Mouse (Mus musculus) forebrain, postnatal 0 days (tissue): ENCODE results near the gene Il13ra1. TPM values are rescaled to one million over a fixed set of nuclear protein-coding genes. Genes with fewer than 3 reads are reported as not detected.

Experiments
- ATAC-seq: fragments of 200-750 bp; cut with Nextera tagmentation; 2 replicates; pipeline ENCODE4 v1.8.0; 2017; ENCODE audit warnings: mild to moderate bottlenecking, moderate library complexity
- DNase-seq: peaks from one replicate; pipeline ENCODE4 v3.0.0-alpha.2; 2015
- H3K27ac ChIP-seq: fragments of 300-500 bp; sonication (generic); 2 replicates; pipeline ENCODE4 v1.5.1; 2014; ENCODE audit warnings: low read depth, mild to moderate bottlenecking, antibody characterized with exemption, low read length, moderate library complexity, mixed read lengths
- H3K27me3 ChIP-seq: fragments of 300-500 bp; sonication (generic); 2 replicates; pipeline ENCODE4 v1.6.1; 2014; ENCODE audit warnings: mild to moderate bottlenecking, low read length, mixed read lengths; ENCODE audit not compliant: insufficient read depth
- H3K36me3 ChIP-seq: fragments of 300-500 bp; sonication (generic); 2 replicates; pipeline ENCODE4 v1.6.1; 2014; ENCODE audit warnings: mild to moderate bottlenecking, moderate library complexity; ENCODE audit not compliant: insufficient read depth
- H3K4me1 ChIP-seq: fragments of 300-500 bp; sonication (generic); 2 replicates; pipeline ENCODE4 v1.6.1; 2014; ENCODE audit warnings: antibody characterized with exemption; ENCODE audit not compliant: insufficient read depth
- H3K4me2 ChIP-seq: fragments of 300-500 bp; sonication (generic); 2 replicates; pipeline ENCODE4 v1.6.1; 2014; ENCODE audit warnings: low read depth, mild to moderate bottlenecking, moderate library complexity
- H3K4me3 ChIP-seq: fragments of 300-500 bp; sonication (generic); 2 replicates; pipeline ENCODE4 v1.5.1; 2014; ENCODE audit warnings: low read depth, low read length, mixed read lengths
- H3K9ac ChIP-seq: fragments of 300-500 bp; sonication (generic); 2 replicates; pipeline ENCODE4 v1.6.1; 2014; ENCODE audit warnings: mild to moderate bottlenecking
- H3K9me3 ChIP-seq: fragments of 300-500 bp; sonication (generic); 2 replicates; pipeline ENCODE4 v1.6.1; 2016; ENCODE audit warnings: low read length
- CTCF ChIP-seq: sonication (generic); IDR thresholded peaks from 2 replicates; pipeline ENCODE4 v1.5.1; 2016; ENCODE audit warnings: antibody characterized with exemption, control low read depth, low read depth
- WGBS: fragments of 180-500 bp; shearing (Covaris S2); extraction: QIAGEN DNeasy Blood & Tissue Kit; methylation state at CpG from one replicate; pipeline ENCODE4 v1.1.7; 2014; 5-methylcytosine and 5-hydroxymethylcytosine counted together
- polyA plus RNA-seq: library from polyadenylated mRNA; unstranded; fragments of >200 nt; fragmentation: Nextera tagmentation; extraction: Ambion mirVana; gene quantifications from 2 replicates; pipeline ENCODE4 v1.2.1, GENCODE M21; 2015
- total RNA-seq: library from RNA; depleted of rRNA; stranded (reverse); fragments of >200 nt; gene quantifications from 2 replicates; pipeline ENCODE4 v1.2.3, GENCODE M21; 2014; rRNA removed

Il13ra1 gene
- total RNA-seq (9.8 and 10.5 TPM in 2 replicates), polyA plus RNA-seq (5.3 and 6.7 TPM in 2 replicates)

DNA sequence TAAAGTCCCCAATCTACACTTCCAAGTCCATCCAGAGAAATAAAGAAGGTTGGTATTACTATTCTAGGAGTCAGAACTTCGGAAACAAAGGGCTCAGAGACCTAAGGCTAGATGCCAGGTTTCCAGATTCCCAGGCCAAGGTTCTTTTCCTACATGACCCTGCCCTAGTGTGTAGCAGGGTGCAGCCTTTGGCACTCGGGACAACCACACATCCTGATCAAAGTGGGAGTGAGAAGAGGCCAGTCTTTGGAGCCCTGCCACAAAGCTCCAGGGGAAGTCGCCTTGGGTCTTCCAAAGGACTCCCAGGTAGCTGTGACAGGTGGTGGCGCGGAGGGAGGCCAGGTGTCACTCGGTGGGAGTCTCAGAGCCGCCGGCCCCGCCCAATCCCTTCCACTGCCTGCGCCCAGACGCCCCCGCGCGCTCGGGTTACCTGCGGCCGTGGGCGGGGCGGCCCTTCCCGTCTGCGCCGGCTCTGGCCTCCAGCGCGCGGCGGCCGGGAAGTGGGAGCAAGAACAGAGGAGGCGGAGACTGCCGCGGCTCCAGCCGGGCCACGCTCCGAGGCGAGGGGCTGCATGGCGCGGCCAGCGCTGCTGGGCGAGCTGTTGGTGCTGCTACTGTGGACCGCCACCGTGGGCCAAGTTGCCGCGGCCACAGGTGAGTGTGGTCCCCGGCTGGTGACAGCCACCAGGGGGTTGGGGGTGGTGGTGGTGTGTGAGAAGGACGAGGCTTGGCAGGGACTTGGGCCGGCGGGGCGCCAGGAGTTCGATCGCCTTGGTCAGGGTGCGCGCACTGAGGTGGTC, at the start of gene Il13ra1:
Il13ra1 (plus strand) TSS at position 489 of the 800 bp plus-strand sequence.
- no peak for TF ChIP-seq CTCF
- Histone ChIP-seq H3K4me3 (peak within 1 kb of the TSS; percentile 43), H3K9me3 (no peaks in the 10 kb centered on the region), H3K36me3 (no peaks in the 10 kb centered on the region), H3K27me3 (no peaks in the 10 kb centered on the region), H3K4me1 (no peaks in the 10 kb centered on the region), H3K27ac (no peak within 1 kb of the TSS), H3K9ac (peak within 1 kb of the TSS; percentile 39; the same call in 1 of the 2 replicates), H3K4me2 (peak within 1 kb of the TSS; percentile 72)
- peak; percentile 55 for ATAC-seq
- DNase-seq, result no peak
- 28% methylated on average over 47 of the region's 51 CpGs for WGBS

GRCm38 (mm10) chrX:36073997-36074396, 37.9 kb upstream of the Il13ra1 start:
- no peak overlapping the region for H3K4me3 ChIP-seq
- no peak for TF ChIP-seq CTCF
- H3K36me3 ChIP-seq, result no peaks in the 10 kb centered on the region
- no peaks in the 10 kb centered on the region for H3K27me3 ChIP-seq
- WGBS, result 61% methylated on average over 2 of the region's 2 CpGs
- H3K4me2 ChIP-seq, result no peak overlapping the region
- H3K9me3 ChIP-seq, result no peaks in the 10 kb centered on the region
- DNase-seq (no peak), ATAC-seq (no peak)
- H3K9ac ChIP-seq, result no peak overlapping the region
- no peak overlapping the region for H3K27ac ChIP-seq
- H3K4me1 ChIP-seq, result no peaks in the 10 kb centered on the region

- WGBS, result 66% methylated on average over 4 of the region's 4 CpGs
- Histone ChIP-seq H3K4me3 (no peak overlapping the region), H3K9ac (no peak overlapping the region), H3K9me3 (no peaks in the 10 kb centered on the region), H3K27me3 (no peaks in the 10 kb centered on the region), H3K36me3 (no peaks in the 10 kb centered on the region), H3K4me2 (no peak overlapping the region), H3K27ac (no peak overlapping the region), H3K4me1 (no peaks in the 10 kb centered on the region)
- DNase-seq, result no peak
- ATAC-seq, result no peak
- no peak for TF ChIP-seq CTCF
Measured at GRCm38 (mm10) chrX:36077164-36077563, 34.7 kb upstream of the Il13ra1 start.

DNA sequence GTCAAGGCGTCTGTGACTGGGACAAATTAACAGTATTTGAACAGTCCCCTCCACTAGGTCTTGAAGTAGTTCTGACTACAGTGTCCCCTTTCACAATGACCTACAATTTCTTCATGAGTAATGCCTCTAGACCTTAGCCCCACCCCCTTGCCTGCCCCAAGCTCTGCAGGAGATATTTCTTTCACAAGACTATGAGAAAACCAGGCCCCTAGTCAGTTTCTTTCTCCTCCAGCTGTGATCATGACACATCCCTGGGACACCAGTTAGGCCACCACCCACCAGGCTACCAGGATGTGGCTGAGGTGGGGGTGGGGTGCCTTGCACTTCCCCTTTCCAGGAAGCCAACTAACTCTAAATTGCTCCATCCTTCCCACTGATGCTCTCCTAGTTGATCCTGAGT, 29.0 kb upstream of the Il13ra1 start:
- no peak for ATAC-seq
- 74% methylated on average over 1 of the region's 1 CpGs for WGBS

GRCm38 (mm10) chrX:36088464-36089256, 23.2 kb upstream of the Il13ra1 start:
- H3K27me3 ChIP-seq, result no peaks in the 10 kb centered on the region
- no peaks in the 10 kb centered on the region for H3K36me3 ChIP-seq
- no peaks in the 10 kb centered on the region for H3K4me1 ChIP-seq
- ATAC-seq, result no peak
- no peak for TF ChIP-seq CTCF
- H3K4me2 ChIP-seq, result no peak overlapping the region
- WGBS, result 87% methylated on average over 6 of the region's 6 CpGs
- H3K27ac ChIP-seq, result no peak overlapping the region
- no peak for DNase-seq
- H3K9ac ChIP-seq, result no peak overlapping the region
- no peak overlapping the region for H3K4me3 ChIP-seq
- no peaks in the 10 kb centered on the region for H3K9me3 ChIP-seq

More for the DNA sequence above, 29.0 kb upstream of the Il13ra1 start:
- H3K36me3 ChIP-seq, result no peaks in the 10 kb centered on the region
- no peak overlapping the region for H3K9ac ChIP-seq
- H3K27ac ChIP-seq, result no peak overlapping the region
- no peaks in the 10 kb centered on the region for H3K9me3 ChIP-seq
- H3K4me3 ChIP-seq, result no peak overlapping the region
- TF ChIP-seq CTCF, result no peak
- no peak for DNase-seq
- no peaks in the 10 kb centered on the region for H3K4me1 ChIP-seq
- no peak overlapping the region for H3K4me2 ChIP-seq
- no peaks in the 10 kb centered on the region for H3K27me3 ChIP-seq

DNA sequence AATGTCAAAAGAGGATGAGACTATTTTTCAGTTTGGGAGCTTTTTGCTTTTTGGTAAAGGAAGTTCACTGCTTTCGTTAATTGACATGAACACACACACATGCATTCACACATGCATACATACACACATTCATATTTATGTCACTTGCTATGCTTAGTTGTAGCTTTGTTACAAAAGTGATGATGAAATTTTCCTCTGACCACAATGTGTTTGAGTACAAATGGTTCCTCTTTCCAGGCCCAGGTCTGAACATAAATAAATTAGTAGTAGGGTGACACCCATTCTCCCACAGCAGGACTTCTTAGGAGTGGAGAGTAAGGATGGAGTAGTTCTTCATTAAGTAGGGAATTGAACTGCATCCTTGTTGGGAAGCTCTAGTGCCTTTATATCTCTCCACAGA, 11.0 kb upstream of the Il13ra1 start:
- no peak for DNase-seq
- Histone ChIP-seq H3K4me2 (no peak overlapping the region), H3K27me3 (no peaks in the 10 kb centered on the region), H3K27ac (no peak overlapping the region), H3K36me3 (no peaks in the 10 kb centered on the region), H3K4me1 (no peaks in the 10 kb centered on the region), H3K4me3 (no peak overlapping the region), H3K9ac (no peak overlapping the region), H3K9me3 (no peaks in the 10 kb centered on the region)
- 79% methylated on average over 1 of the region's 1 CpGs for WGBS
- no peak for ATAC-seq
- no peak for TF ChIP-seq CTCF

DNA sequence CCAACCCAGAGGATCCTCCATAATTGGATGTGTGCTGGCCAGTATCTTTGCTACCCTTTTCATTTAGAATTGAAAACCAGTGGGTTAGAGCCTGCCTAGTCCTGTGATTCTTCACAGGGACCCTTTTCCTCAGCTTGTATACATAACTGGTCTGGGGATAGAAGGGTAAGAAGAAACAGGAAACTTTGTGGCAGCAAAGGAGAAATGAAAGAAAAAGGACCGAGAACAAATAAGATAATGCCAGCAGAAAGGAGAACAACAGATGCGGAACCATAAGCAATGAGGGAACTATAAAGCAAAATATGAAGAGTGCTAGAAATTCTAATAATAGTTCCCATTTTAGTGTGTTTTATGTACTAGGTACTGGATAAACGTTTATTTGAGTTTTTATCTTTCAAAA, 10.6 kb upstream of the Il13ra1 start:
- Histone ChIP-seq H3K4me2 (no peak overlapping the region), H3K9ac (no peak overlapping the region), H3K4me3 (no peak overlapping the region), H3K36me3 (no peaks in the 10 kb centered on the region), H3K9me3 (no peaks in the 10 kb centered on the region), H3K4me1 (no peaks in the 10 kb centered on the region), H3K27ac (no peak overlapping the region), H3K27me3 (no peaks in the 10 kb centered on the region)
- DNase-seq, result no peak
- no peak for ATAC-seq
- TF ChIP-seq CTCF, result no peak
- WGBS, result 74% methylated on average over 3 of the region's 3 CpGs
